12 mouse cellular contexts compared by ENCODE assay signal in genomic region chr17:5000871-5001270, GRCm38 (mm10). TPM values are rescaled to one million over a fixed set of nuclear protein-coding genes. Genes with fewer than 3 reads are reported as not detected.
A peak's percentile ranks its signal among the peaks of the same experiment; 100 is the strongest.
DNase-seq lines count a peak whose midpoint lies in the region; ATAC-seq and TF ChIP-seq lines count a peak whose summit lies in the region.
"Had no signal": no experiment of that assay in that cellular context is flagged by ENCODE, and none has a peak within 500 bp of the region (broad histone marks: within the 10 kb centered on the region; RNA-seq: fewer than 3 reads in every experiment).

No protein-coding gene starts in this region.

- TF ChIP-seq CTCF in cortical plate, adult 2 months (IDR thresholded peaks at IDR 0.05; ENCODE audit: extremely low read depth, insufficient read depth, low read length), result no peak
- TF ChIP-seq CTCF in midbrain, postnatal 0 days (IDR thresholded peaks at IDR 0.05), result no peak

- 70% methylated on average over 7 of the region's 7 CpGs for WGBS in heart, embryonic 13.5 days
- 74% methylated on average over 7 of the region's 7 CpGs for WGBS in heart, embryonic 11.5 days (ENCODE audit: insufficient replicate concordance)
- WGBS in hindbrain, embryonic 16.5 days, result 34% methylated on average over 7 of the region's 7 CpGs
- WGBS in midbrain, postnatal 0 days, result 39% methylated on average over 7 of the region's 7 CpGs

- no peak for ATAC-seq in heart, embryonic 13.5 days (ENCODE audit: extremely low read depth, insufficient number of reproducible peaks, low FRiP score, low TSS enrichment)
- ATAC-seq in heart, embryonic 11.5 days (replicated peaks; ENCODE audit: insufficient number of reproducible peaks, low FRiP score, low TSS enrichment), result no peak
- no peak for ATAC-seq in hindbrain, embryonic 16.5 days
- ATAC-seq in midbrain, postnatal 0 days (ENCODE audit: low FRiP score), result no peak

- no peaks in the 10 kb centered on the region for H3K36me3 ChIP-seq in heart, embryonic 13.5 days
- H3K36me3 ChIP-seq in heart, embryonic 11.5 days (ENCODE audit: control insufficient read depth, insufficient read depth, low read length), result no peaks in the 10 kb centered on the region
- H3K36me3 ChIP-seq in hindbrain, embryonic 16.5 days (ENCODE audit: control insufficient read depth, insufficient read depth, low read length), result no peaks in the 10 kb centered on the region
- H3K36me3 ChIP-seq in midbrain, postnatal 0 days (ENCODE audit: insufficient read depth, low read length), result no peaks in the 10 kb centered on the region
- H3K36me3 ChIP-seq: lung, embryonic 15.5 days; stomach, embryonic 15.5 days had no signal

- TF ChIP-seq POLR2A in cortical plate, adult 2 months (IDR thresholded peaks at IDR 0.05; ENCODE audit: extremely low read depth, insufficient read depth, low read length), result no peak

- DNase-seq in midbrain, postnatal 0 days (ENCODE audit: low spot score), result no peak
- DNase-seq in kidney, adult 18-20 months, result no peak
- DNase-seq in left cerebral cortex, adult 18-20 months (ENCODE audit: low spot score in 2 of 2), result no peak
- DNase-seq in layer of hippocampus, adult 11-12 months (ENCODE audit: low spot score), result no peak
- DNase-seq: kidney, postnatal 36 days had no signal

- H3K4me1 ChIP-seq in heart, embryonic 13.5 days, result peaks cover 79% of the 10 kb centered on the region
- H3K4me1 ChIP-seq in heart, embryonic 11.5 days (ENCODE audit: control insufficient read depth, insufficient read depth, low read length), result peaks cover 50% of the 10 kb centered on the region
- peaks cover 16% of the 10 kb centered on the region for H3K4me1 ChIP-seq in cortical plate, adult 2 months (ENCODE audit: control insufficient read depth, insufficient read depth, low read length)
- peaks cover 58% of the 10 kb centered on the region for H3K4me1 ChIP-seq in hindbrain, embryonic 16.5 days (ENCODE audit: control insufficient read depth, insufficient read depth, low read depth, low read length)
- H3K4me1 ChIP-seq in midbrain, postnatal 0 days (ENCODE audit: insufficient read depth, low read length), result 0 out of 2 replicates have a peak, but pooled peaks cover 8% of the 10 kb centered on the region

- no peaks in the 10 kb centered on the region for H3K9me3 ChIP-seq in heart, embryonic 13.5 days
- H3K9me3 ChIP-seq in heart, embryonic 11.5 days (replicated peaks; ENCODE audit: control insufficient read depth, low read length), result no peaks in the 10 kb centered on the region
- H3K9me3 ChIP-seq in hindbrain, embryonic 16.5 days (ENCODE audit: control insufficient read depth, low read length), result no peaks in the 10 kb centered on the region
- no peaks in the 10 kb centered on the region for H3K9me3 ChIP-seq in midbrain, postnatal 0 days (ENCODE audit: low read length)
- H3K9me3 ChIP-seq: lung, embryonic 15.5 days; stomach, embryonic 15.5 days had no signal

- H3K27ac ChIP-seq in heart, embryonic 13.5 days (replicated peaks), result no peak overlapping the region
- H3K27ac ChIP-seq in heart, embryonic 11.5 days (ENCODE audit: low read depth, low read length), result no peak overlapping the region
- no peak overlapping the region for H3K27ac ChIP-seq in cortical plate, adult 2 months (ENCODE audit: insufficient read depth, low read length)
- no peak overlapping the region for H3K27ac ChIP-seq in hindbrain, embryonic 16.5 days (ENCODE audit: low read depth, low read length)
- no peak overlapping the region for H3K27ac ChIP-seq in midbrain, postnatal 0 days (ENCODE audit: low read depth, low read length)
- H3K27ac ChIP-seq: lung, embryonic 15.5 days; stomach, embryonic 15.5 days had no signal

- no peaks in the 10 kb centered on the region for H3K27me3 ChIP-seq in heart, embryonic 13.5 days (replicated peaks)
- H3K27me3 ChIP-seq in heart, embryonic 11.5 days (ENCODE audit: control insufficient read depth, insufficient read depth, low read length), result no peaks in the 10 kb centered on the region
- H3K27me3 ChIP-seq in hindbrain, embryonic 16.5 days (replicated peaks; ENCODE audit: control insufficient read depth, insufficient read depth, low read length), result no peaks in the 10 kb centered on the region
- H3K27me3 ChIP-seq in midbrain, postnatal 0 days (ENCODE audit: insufficient read depth, low read length), result no peaks in the 10 kb centered on the region
- H3K27me3 ChIP-seq: CH12.LX; lung, embryonic 15.5 days; stomach, embryonic 15.5 days had no signal

- 0 out of 2 replicates have a peak overlapping the region, but pooled peaks have one; percentile 14 for H3K9ac ChIP-seq in heart, embryonic 13.5 days
- no peak overlapping the region for H3K9ac ChIP-seq in heart, embryonic 11.5 days (ENCODE audit: low read depth, low read length)
- peak overlapping the region; percentile 33; the same call in 1 of the 2 replicates for H3K9ac ChIP-seq in hindbrain, embryonic 16.5 days (ENCODE audit: low read depth, low read length)
- H3K9ac ChIP-seq in midbrain, postnatal 0 days (replicated peaks; ENCODE audit: low read length, poor library complexity, severe bottlenecking), result no peak overlapping the region
- H3K9ac ChIP-seq: lung, embryonic 15.5 days; stomach, embryonic 15.5 days had no signal

- no peak overlapping the region for H3K4me2 ChIP-seq in heart, embryonic 13.5 days
- no peak overlapping the region for H3K4me2 ChIP-seq in heart, embryonic 11.5 days
- H3K4me2 ChIP-seq in hindbrain, embryonic 16.5 days (ENCODE audit: low read length), result peak overlapping the region; percentile 55
- H3K4me2 ChIP-seq in midbrain, postnatal 0 days (ENCODE audit: low read depth, low read length, poor library complexity, severe bottlenecking), result peak overlapping the region; percentile 55

- H3K4me3 ChIP-seq in heart, embryonic 13.5 days, result no peak overlapping the region
- H3K4me3 ChIP-seq in heart, embryonic 11.5 days (ENCODE audit: low read depth, low read length), result no peak overlapping the region
- H3K4me3 ChIP-seq in cortical plate, adult 2 months (ENCODE audit: insufficient read depth, low read length), result peak overlapping the region; percentile 15
- no peak overlapping the region for H3K4me3 ChIP-seq in hindbrain, embryonic 16.5 days (ENCODE audit: low read length)
- H3K4me3 ChIP-seq in midbrain, postnatal 0 days (ENCODE audit: low read depth, low read length), result peak overlapping the region; percentile 29

RNA-seq across cellular contexts. Expression of gene Arid1b, which starts 6.7 kb away (rescaled TPM):
- polyA plus RNA-seq in heart, embryonic 13.5 days (2015; fragmentation: Nextera tagmentation; extraction: Ambion mirVana), result 5.0 and 5.2 TPM in 2 replicates
- 7.4 and 8.2 TPM in 2 replicates for polyA plus RNA-seq in heart, embryonic 11.5 days (2014; fragmentation: Nextera tagmentation; extraction: Ambion mirVana)
- 22.8 and 24.4 TPM in 2 replicates for polyA plus RNA-seq in cortical plate, adult 2 months (2012; rRNA removed)
- polyA plus RNA-seq in hindbrain, embryonic 16.5 days (2015; fragmentation: Nextera tagmentation; extraction: Ambion mirVana), result 9.6 and 12.5 TPM in 2 replicates
- total RNA-seq in midbrain, postnatal 0 days (2014; rRNA removed), result 62.0 and 73.3 TPM in 2 replicates
- polyA plus RNA-seq in midbrain, postnatal 0 days (2015; fragmentation: Nextera tagmentation; extraction: Ambion mirVana), result 10.1 and 11.9 TPM in 2 replicates
- total RNA-seq in left cerebral cortex, adult 18-20 months (2021), result 10 to 100 TPM; 72.6 to 72.7 TPM

Comparison
In these comparisons a context has a peak if more than half of its experiments do, and no peak if none do; other contexts are left out.
1. H3K9ac ChIP-seq: peak in heart, embryonic 13.5 days (single experiment) and hindbrain, embryonic 16.5 days (single experiment); none in heart, embryonic 11.5 days (single experiment) and midbrain, postnatal 0 days (single experiment).
2. H3K4me2 ChIP-seq: peak in hindbrain, embryonic 16.5 days (single experiment) and midbrain, postnatal 0 days (single experiment); none in heart, embryonic 13.5 days (single experiment) and heart, embryonic 11.5 days (single experiment).
3. H3K4me3 ChIP-seq: peak in cortical plate, adult 2 months (single experiment) and midbrain, postnatal 0 days (single experiment); none in heart, embryonic 13.5 days (single experiment), heart, embryonic 11.5 days (single experiment) and hindbrain, embryonic 16.5 days (single experiment).